Mouse (Mus musculus): ENCODE data around the gene Sirt4.
"Not testable (repeated sequence)": the region's sequence is repeated elsewhere in the genome, so short reads cannot be mapped to it uniquely, and the experiment has no call there.

Sirt4 gene

GRCm38 (mm10) chr5:115514896-115515587 lies 30.5 kb upstream of the Sirt4 start:
- DNase-seq (ENCODE audit: low spot score), result no peak

GRCm38 (mm10) chr5:115514346-115514745 lies 29.8 kb upstream of the Sirt4 start:
- no peak for DNase-seq (ENCODE audit: low spot score)

- DNase-seq (ENCODE audit: low spot score), result no peak
Measured at GRCm38 (mm10) chr5:115513721-115514120, 29.2 kb upstream of the Sirt4 start.

- DNase-seq (ENCODE audit: low spot score), result no peak
Measured at GRCm38 (mm10) chr5:115513246-115513645, 28.7 kb upstream of the Sirt4 start.

GRCm38 (mm10) chr5:115512375-115512774 lies 27.9 kb upstream of the Sirt4 start:
- DNase-seq (ENCODE audit: low spot score), result no peak

- no peak for DNase-seq (ENCODE audit: low spot score)
Measured at GRCm38 (mm10) chr5:115509790-115510689, 25.5 kb upstream of the Sirt4 start.

- DNase-seq (ENCODE audit: low spot score), result no peak
Measured at GRCm38 (mm10) chr5:115509321-115509761, 24.8 kb upstream of the Sirt4 start.

GRCm38 (mm10) chr5:115508859-115509147 lies 24.3 kb upstream of the Sirt4 start:
- DNase-seq (ENCODE audit: low spot score), result no peak

- no peak for DNase-seq (ENCODE audit: low spot score)
Measured at GRCm38 (mm10) chr5:115507981-115508858, 23.7 kb upstream of the Sirt4 start.

GRCm38 (mm10) chr5:115507267-115507980 lies 22.9 kb upstream of the Sirt4 start:
- no peak for DNase-seq (ENCODE audit: low spot score)

- DNase-seq (ENCODE audit: low spot score), result peak; percentile 98
Measured at GRCm38 (mm10) chr5:115506454-115507201, 22.1 kb upstream of the Sirt4 start, which contains the start of gene Pxn. Pxn (plus strand) TSS chr5:115506676.

GRCm38 (mm10) chr5:115505617-115506016 lies 21.1 kb upstream of the Sirt4 start:
- DNase-seq (ENCODE audit: low spot score), result not testable (repeated sequence)

GRCm38 (mm10) chr5:115503035-115503434 lies 18.5 kb upstream of the Sirt4 start:
- DNase-seq (ENCODE audit: low spot score), result no peak

GRCm38 (mm10) chr5:115500383-115500935 lies 15.9 kb upstream of the Sirt4 start:
- DNase-seq (ENCODE audit: low spot score), result no peak

GRCm38 (mm10) chr5:115498307-115499240 lies 14.0 kb upstream of the Sirt4 start:
- no peak for DNase-seq (ENCODE audit: low spot score)

- no peak for DNase-seq (ENCODE audit: low spot score)
Measured at GRCm38 (mm10) chr5:115497033-115497432, 12.5 kb upstream of the Sirt4 start.

- not testable (repeated sequence) for DNase-seq (ENCODE audit: low spot score)
Measured at GRCm38 (mm10) chr5:115495618-115496017, 11.1 kb upstream of the Sirt4 start.

- no peak for DNase-seq (ENCODE audit: low spot score)
Measured at GRCm38 (mm10) chr5:115493441-115493840, 8.9 kb upstream of the Sirt4 start.

GRCm38 (mm10) chr5:115492711-115493335 lies 8.3 kb upstream of the Sirt4 start:
- DNase-seq (ENCODE audit: low spot score), result no peak

Data from urinary bladder, postnatal 25 days (tissue).